Mouse (Mus musculus) heart, adult 2 months (tissue): ENCODE measurements around the gene Gpnmb.

Source experiments
- CTCF ChIP-seq: fragments of 200-600 bp; IDR thresholded peaks from 2 replicates; pipeline ENCODE4 v1.8.1; 2022; ENCODE audit warnings: antibody characterized with exemption, mild to moderate bottlenecking, moderate library complexity
- POLR2A ChIP-seq: fragments of 200-500 bp; IDR thresholded peaks from 2 replicates; pipeline ENCODE4 v1.6.1; 2011; ENCODE audit warnings: mild to moderate bottlenecking, low read depth, low read length, control low read depth; ENCODE audit not compliant: insufficient read depth

- no peak for TF ChIP-seq CTCF
- no peak for TF ChIP-seq POLR2A
These were observed 78.1 kb downstream of the Gpnmb start for GRCm38 (mm10) chr6:49114457-49114856.
